Mouse (Mus musculus) testis, adult 2 months (tissue): Measurements from ENCODE around the gene Usf3.

ENCODE experiments used
- CTCF ChIP-seq: fragments of 200-500 bp; IDR thresholded peaks from 2 replicates; pipeline ENCODE4 v1.5.1; 2012; ENCODE audit warnings: low read depth, mild to moderate bottlenecking, inconsistent platforms, low read length, moderate library complexity; ENCODE audit not compliant: control insufficient read depth, insufficient read depth, insufficient replicate concordance
- POLR2A ChIP-seq: fragments of 200-500 bp; IDR thresholded peaks from 2 replicates; pipeline ENCODE4 v1.6.1; 2012; ENCODE audit warnings: low read depth, mild to moderate bottlenecking, inconsistent platforms, low read length, moderate library complexity; ENCODE audit not compliant: control insufficient read depth

- no peak for TF ChIP-seq POLR2A
- no peak for TF ChIP-seq CTCF
Measured at GRCm38 (mm10) chr16:44226706-44227291, 53.8 kb downstream of the Usf3 start.
